ENCODE assay signal across 9 mouse cellular contexts in genomic region chr14:60726091-60726490, GRCm38 (mm10). TPM values are rescaled to one million over a fixed set of nuclear protein-coding genes. Genes with fewer than 3 reads are reported as not detected.
DNase-seq lines count a peak whose midpoint lies in the region; ATAC-seq and TF ChIP-seq lines count a peak whose summit lies in the region.
"Had no signal": no experiment of that assay in that cellular context is flagged by ENCODE, and none has a peak within 500 bp of the region (broad histone marks: within the 10 kb centered on the region; RNA-seq: fewer than 3 reads in every experiment).

No protein-coding gene starts in this region.

- H3K9me3 ChIP-seq in intestine, embryonic 15.5 days = no peaks in the 10 kb centered on the region
- H3K9me3 ChIP-seq in intestine, postnatal 0 days (ENCODE audit: control insufficient read depth) = no peaks in the 10 kb centered on the region
- H3K9me3 ChIP-seq in midbrain, embryonic 15.5 days = no peaks in the 10 kb centered on the region
- H3K9me3 ChIP-seq: midbrain, embryonic 12.5 days had no signal

- H3K27ac ChIP-seq in intestine, embryonic 15.5 days = no peak overlapping the region
- no peak overlapping the region for H3K27ac ChIP-seq in intestine, postnatal 0 days (ENCODE audit: low read depth, low read length)
- no peak overlapping the region for H3K27ac ChIP-seq in midbrain, embryonic 15.5 days
- H3K27ac ChIP-seq: midbrain, embryonic 12.5 days had no signal

- H3K27me3 ChIP-seq in intestine, embryonic 15.5 days (replicated peaks) = no peaks in the 10 kb centered on the region
- H3K27me3 ChIP-seq in intestine, postnatal 0 days (replicated peaks; ENCODE audit: control insufficient read depth, insufficient read depth, low read length) = no peaks in the 10 kb centered on the region
- H3K27me3 ChIP-seq in midbrain, embryonic 15.5 days (replicated peaks) = no peaks in the 10 kb centered on the region
- H3K27me3 ChIP-seq: midbrain, embryonic 12.5 days had no signal

- no peak overlapping the region for H3K4me3 ChIP-seq in intestine, embryonic 15.5 days (replicated peaks)
- H3K4me3 ChIP-seq in intestine, postnatal 0 days (ENCODE audit: low read depth, low read length) = no peak overlapping the region
- H3K4me3 ChIP-seq in midbrain, embryonic 15.5 days = no peak overlapping the region
- H3K4me3 ChIP-seq: midbrain, embryonic 12.5 days had no signal

- DNase-seq in R1 (ENCODE audit: low read depth, low spot score) = peak; percentile 32
- peak; percentile 57 to 59 for DNase-seq in heart, postnatal 10 days
- DNase-seq in spleen, adult 12 weeks (ENCODE audit: low spot score) = no peak
- DNase-seq in lung, postnatal 36 days = no peak
- no peak for DNase-seq in gastrocnemius, adult 8-10 months (ENCODE audit: low spot score in 2 of 2)

- no peak overlapping the region for H3K9ac ChIP-seq in intestine, embryonic 15.5 days
- H3K9ac ChIP-seq in intestine, postnatal 0 days (ENCODE audit: low read depth, low read length) = no peak overlapping the region
- no peak overlapping the region for H3K9ac ChIP-seq in midbrain, embryonic 15.5 days
- H3K9ac ChIP-seq: midbrain, embryonic 12.5 days had no signal

- TF ChIP-seq CTCF in intestine, postnatal 0 days (IDR thresholded peaks at IDR 0.05; ENCODE audit: low read depth) = no peak

- intact Hi-C loops in heart, postnatal 10 days (cut with DNase I) = no loop called here

- no peak overlapping the region for H3K4me2 ChIP-seq in intestine, embryonic 15.5 days (replicated peaks)
- no peak overlapping the region for H3K4me2 ChIP-seq in intestine, postnatal 0 days (replicated peaks; ENCODE audit: low read depth)
- H3K4me2 ChIP-seq in midbrain, embryonic 15.5 days = no peak overlapping the region
- H3K4me2 ChIP-seq: midbrain, embryonic 12.5 days had no signal

- WGBS in intestine, embryonic 15.5 days = 57% methylated on average over 6 of the region's 6 CpGs
- WGBS in intestine, postnatal 0 days = 52% methylated on average over 6 of the region's 6 CpGs
- 43% methylated on average over 6 of the region's 6 CpGs for WGBS in midbrain, embryonic 15.5 days

- ATAC-seq in intestine, embryonic 15.5 days = peak; percentile 37; the same call in 1 of the 2 replicates
- ATAC-seq in intestine, postnatal 0 days = no peak
- 0 out of 2 replicates have a peak, but pooled peaks have one; percentile 52 for ATAC-seq in midbrain, embryonic 15.5 days (replicated peaks)

- H3K4me1 ChIP-seq in intestine, embryonic 15.5 days (replicated peaks) = peaks cover 8% of the 10 kb centered on the region
- H3K4me1 ChIP-seq in intestine, postnatal 0 days (replicated peaks; ENCODE audit: control insufficient read depth, insufficient read depth, low read length) = peaks cover 14% of the 10 kb centered on the region; the same call in 1 of the 2 replicates
- peaks cover 4% of the 10 kb centered on the region; the same call in 1 of the 2 replicates for H3K4me1 ChIP-seq in midbrain, embryonic 15.5 days
- H3K4me1 ChIP-seq: midbrain, embryonic 12.5 days had no signal

- no peaks in the 10 kb centered on the region for H3K36me3 ChIP-seq in intestine, embryonic 15.5 days
- H3K36me3 ChIP-seq in intestine, postnatal 0 days (ENCODE audit: control insufficient read depth, insufficient read depth) = peaks cover 7% of the 10 kb centered on the region; the same call in 1 of the 2 replicates
- no peaks in the 10 kb centered on the region for H3K36me3 ChIP-seq in midbrain, embryonic 15.5 days (replicated peaks)

RNA-seq across cellular contexts. Expression of gene C1qtnf9, which starts 41.8 kb away (rescaled TPM):
- 1.3 and 2.0 TPM in 2 replicates for polyA plus RNA-seq in intestine, embryonic 15.5 days (2015; fragmentation: Nextera tagmentation; extraction: Ambion mirVana)
- 1.4 and 1.6 TPM in 2 replicates for polyA plus RNA-seq in intestine, postnatal 0 days (2015; fragmentation: Nextera tagmentation; extraction: Ambion mirVana)
- 10 to 100 TPM; 36.4 to 38.2 TPM for total RNA-seq in heart, postnatal 10 days (2021)
- polyA plus RNA-seq in midbrain, embryonic 15.5 days (2015; fragmentation: Nextera tagmentation; extraction: Ambion mirVana) = 0.14 and 0.19 TPM in 2 replicates
- 10 to 100 TPM; 11.8 to 23.1 (median 15.8) TPM for total RNA-seq in gastrocnemius, adult 8-10 months (2022)

RNA-seq across cellular contexts. Expression of gene Mipep, which starts 58.3 kb away (rescaled TPM):
- 20.5 and 22.1 TPM in 2 replicates for polyA plus RNA-seq in intestine, embryonic 15.5 days (2015; fragmentation: Nextera tagmentation; extraction: Ambion mirVana)
- polyA plus RNA-seq in intestine, postnatal 0 days (2015; fragmentation: Nextera tagmentation; extraction: Ambion mirVana) = 6.7 and 7.0 TPM in 2 replicates
- 10 to 100 TPM; 51.3 to 52.6 TPM for total RNA-seq in heart, postnatal 10 days (2021)
- 19.5 and 20.5 TPM in 2 replicates for polyA plus RNA-seq in midbrain, embryonic 15.5 days (2015; fragmentation: Nextera tagmentation; extraction: Ambion mirVana)
- total RNA-seq in gastrocnemius, adult 8-10 months (2022) = 10 to 100 TPM; 35.0 to 37.7 (median 36.3) TPM

Comparison
In these comparisons a context has a peak if more than half of its experiments do, and no peak if none do; other contexts are left out.
1. DNase-seq: peak in R1 (single experiment) and heart, postnatal 10 days (2 of 2); none in spleen, adult 12 weeks (single experiment), lung, postnatal 36 days (single experiment) and gastrocnemius, adult 8-10 months (0 of 2).